Mouse (Mus musculus) hindbrain, embryonic 11.5 days (tissue): ENCODE measurements around the gene Ngrn. TPM values are rescaled to one million over a fixed set of nuclear protein-coding genes. Genes with fewer than 3 reads are reported as not detected.

Source experiments
- ATAC-seq: fragments of 200-750 bp; cut with Nextera tagmentation; 2 replicates; pipeline ENCODE4 v1.8.0; 2017; ENCODE audit warnings: mild to moderate bottlenecking, moderate TSS enrichment, moderate library complexity; ENCODE audit not compliant: low FRiP score
- DNase-seq: peaks from one replicate; pipeline ENCODE4 v3.0.0-alpha.2; 2015; ENCODE audit warnings: low spot score
- H3K27ac ChIP-seq: fragments of 300-500 bp; sonication (generic); 2 replicates; pipeline ENCODE4 v1.5.1; 2014; ENCODE audit warnings: mild to moderate bottlenecking, low read depth, low read length
- H3K27me3 ChIP-seq: fragments of 300-500 bp; sonication (generic); 2 replicates; pipeline ENCODE4 v1.6.1; 2014; ENCODE audit warnings: mild to moderate bottlenecking, low read length, moderate library complexity, mixed read lengths; ENCODE audit not compliant: control insufficient read depth, insufficient read depth
- H3K36me3 ChIP-seq: fragments of 300-500 bp; sonication (generic); 2 replicates; pipeline ENCODE4 v1.6.1; 2014; ENCODE audit warnings: mild to moderate bottlenecking, low read length, moderate library complexity, mixed read lengths; ENCODE audit not compliant: control insufficient read depth, insufficient read depth
- H3K4me1 ChIP-seq: fragments of 300-500 bp; sonication (generic); replicated peaks from 2 replicates; pipeline ENCODE4 v1.6.1; 2014; ENCODE audit warnings: low read length, mixed read lengths; ENCODE audit not compliant: control insufficient read depth, insufficient read depth
- H3K4me2 ChIP-seq: fragments of 300-500 bp; sonication (generic); replicated peaks from 2 replicates; pipeline ENCODE4 v1.6.1; 2014; ENCODE audit warnings: mild to moderate bottlenecking, low read depth, low read length
- H3K4me3 ChIP-seq: fragments of 300-500 bp; sonication (generic); 2 replicates; pipeline ENCODE4 v1.5.1; 2014; ENCODE audit warnings: low read depth, low read length
- H3K9ac ChIP-seq: fragments of 300-500 bp; sonication (generic); 2 replicates; pipeline ENCODE4 v1.6.1; 2014; ENCODE audit warnings: low read depth, low read length
- H3K9me3 ChIP-seq: fragments of 300-500 bp; sonication (generic); 2 replicates; pipeline ENCODE4 v1.6.1; 2016; ENCODE audit warnings: low read length; ENCODE audit not compliant: control insufficient read depth
- WGBS: fragments of 180-500 bp; shearing (Covaris S2); extraction: QIAGEN DNeasy Blood & Tissue Kit; methylation state at CpG from one replicate; pipeline ENCODE4 v1.1.7; 2014; 5-methylcytosine and 5-hydroxymethylcytosine counted together
- polyA plus RNA-seq: library from polyadenylated mRNA; unstranded; fragments of >200 nt; fragmentation: Nextera tagmentation; extraction: Ambion mirVana; gene quantifications from 2 replicates; pipeline ENCODE4 v1.2.1, GENCODE M21; 2014

The Ngrn gene
- polyA plus RNA-seq, 1 experiment from 2014 or later: 51.6 TPM

DNA sequence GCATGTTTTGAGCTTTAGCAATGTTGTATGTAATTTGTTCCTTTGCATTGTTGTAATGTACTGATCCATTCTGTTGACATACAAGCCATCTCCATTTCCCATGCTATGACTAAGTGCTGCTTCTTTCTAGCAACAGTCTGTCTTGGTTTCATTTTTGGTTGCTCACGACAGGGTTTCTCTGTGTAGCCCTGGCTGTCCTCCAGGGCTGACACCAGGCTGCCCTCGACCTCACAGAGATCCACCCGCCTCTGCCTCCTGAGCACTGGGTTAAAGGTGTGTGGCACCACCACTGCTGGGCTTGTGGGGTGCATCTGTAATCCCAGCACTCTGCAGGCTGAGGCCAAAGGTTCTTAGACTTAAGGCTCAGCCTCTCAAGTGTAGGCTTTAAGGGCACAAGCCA lies 38.6 kb downstream of the Ngrn start:
- 95% methylated on average over 3 of the region's 3 CpGs for WGBS
- ATAC-seq: no peak

DNA sequence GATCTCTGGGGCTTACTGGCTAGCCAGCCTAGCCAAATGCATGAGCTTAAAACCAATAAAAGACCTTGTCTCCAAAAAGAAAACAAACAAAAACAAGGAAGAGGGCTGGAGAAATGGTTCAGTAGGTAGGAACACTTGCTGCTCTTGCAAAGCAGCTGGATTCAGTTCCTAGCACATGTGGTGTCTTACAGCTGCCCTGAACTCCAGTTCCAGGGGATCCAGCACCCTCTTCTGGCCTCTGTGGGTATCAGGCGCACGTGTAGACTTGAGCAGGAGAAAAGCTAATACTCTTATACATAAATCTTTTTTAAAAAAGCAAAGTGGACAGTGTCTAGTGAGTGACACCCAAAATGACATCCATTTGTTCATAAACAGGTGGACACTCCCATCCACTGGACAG lies 40.5 kb downstream of the Ngrn start:
- no peaks in the 10 kb centered on the region for H3K4me1 ChIP-seq
- no peaks in the 10 kb centered on the region for H3K27me3 ChIP-seq
- no peaks in the 10 kb centered on the region for H3K9me3 ChIP-seq
- WGBS: 89% methylated on average over 2 of the region's 2 CpGs
- H3K27ac ChIP-seq: no peak overlapping the region
- no peak overlapping the region for H3K4me2 ChIP-seq
- ATAC-seq: no peak
- peaks cover 29% of the 10 kb centered on the region for H3K36me3 ChIP-seq
- no peak overlapping the region for H3K9ac ChIP-seq
- no peak for DNase-seq
- H3K4me3 ChIP-seq: no peak overlapping the region

More for the DNA sequence above, 38.6 kb downstream of the Ngrn start:
- H3K4me2 ChIP-seq: no peak overlapping the region
- peaks cover 16% of the 10 kb centered on the region for H3K36me3 ChIP-seq
- no peak overlapping the region for H3K4me3 ChIP-seq
- no peaks in the 10 kb centered on the region for H3K27me3 ChIP-seq
- no peaks in the 10 kb centered on the region for H3K9me3 ChIP-seq
- H3K4me1 ChIP-seq: no peaks in the 10 kb centered on the region
- no peak overlapping the region for H3K27ac ChIP-seq
- H3K9ac ChIP-seq: no peak overlapping the region
- DNase-seq: no peak

DNA sequence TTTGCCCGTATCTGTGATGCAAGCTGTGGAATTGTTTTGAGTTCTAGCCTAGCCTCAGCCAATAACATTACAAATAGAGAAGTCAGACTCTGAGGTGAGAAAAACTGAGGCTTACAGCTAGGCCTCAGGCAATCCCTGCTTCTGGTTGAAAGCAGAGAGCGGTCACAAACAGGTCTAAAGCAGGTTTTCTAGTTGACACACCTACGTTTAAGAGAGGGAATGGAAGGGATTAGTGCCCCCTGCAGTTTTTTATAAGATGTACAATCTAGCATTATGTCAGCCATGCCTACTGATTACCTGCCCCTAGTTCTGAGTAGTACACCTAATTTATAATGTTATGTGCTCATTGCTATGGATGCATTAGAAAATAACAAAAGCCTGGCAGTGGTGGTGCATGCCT lies 46.8 kb downstream of the Ngrn start:
- H3K4me1 ChIP-seq: no peaks in the 10 kb centered on the region
- H3K9ac ChIP-seq: no peak overlapping the region
- H3K36me3 ChIP-seq: peaks cover 20% of the 10 kb centered on the region; the same call in 1 of the 2 replicates
- no peaks in the 10 kb centered on the region for H3K27me3 ChIP-seq
- DNase-seq (no peak), ATAC-seq (no peak)
- 85% methylated on average over 3 of the region's 3 CpGs for WGBS
- no peak overlapping the region for H3K4me3 ChIP-seq
- H3K4me2 ChIP-seq: no peak overlapping the region
- no peak overlapping the region for H3K27ac ChIP-seq
- no peaks in the 10 kb centered on the region for H3K9me3 ChIP-seq

DNA sequence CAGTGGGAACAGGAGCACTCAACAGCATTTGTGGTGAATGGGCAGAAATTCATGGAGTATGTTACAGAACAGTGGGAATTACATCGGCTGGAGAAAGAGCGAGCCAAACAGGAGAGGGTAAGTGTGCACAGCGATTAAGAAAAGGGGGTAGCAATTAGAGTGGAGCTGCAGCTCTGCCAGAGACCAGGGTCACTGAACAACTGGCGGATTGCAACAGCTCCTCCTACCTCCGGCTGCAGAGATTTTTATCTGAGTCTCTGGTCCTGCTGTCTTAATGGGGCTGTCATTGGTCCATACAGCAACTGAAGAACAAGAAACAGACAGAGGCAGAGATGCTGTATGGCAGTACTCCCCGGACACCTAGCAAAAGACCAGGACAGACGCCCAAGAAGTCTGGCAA lies 49.8 kb downstream of the Ngrn start:
- no peaks in the 10 kb centered on the region for H3K9me3 ChIP-seq
- 90% methylated on average over 7 of the region's 7 CpGs for WGBS
- no peak overlapping the region for H3K9ac ChIP-seq
- no peak overlapping the region for H3K27ac ChIP-seq
- H3K4me3 ChIP-seq: no peak overlapping the region
- H3K4me2 ChIP-seq: no peak overlapping the region
- ATAC-seq (no peak), DNase-seq (no peak)
- no peaks in the 10 kb centered on the region for H3K27me3 ChIP-seq
- H3K36me3 ChIP-seq: peaks cover 17% of the 10 kb centered on the region; the same call in 1 of the 2 replicates
- no peaks in the 10 kb centered on the region for H3K4me1 ChIP-seq

Other genes with a start within 250 kb of the Ngrn start
- 26.4 and 28.4 TPM in 2 replicates for gene Zfp710, start 236.4 kb upstream of the Ngrn start, polyA plus RNA-seq
- gene Idh2, start 145.8 kb upstream of the Ngrn start, polyA plus RNA-seq: 331 and 352 TPM in 2 replicates
- 10.5 and 15.6 TPM in 2 replicates for gene Sema4b, start 74.4 kb upstream of the Ngrn start, polyA plus RNA-seq
- gene Cib1, start 28.4 kb upstream of the Ngrn start, polyA plus RNA-seq: 58.9 and 61.7 TPM in 2 replicates
- gene Gdpgp1, start 28.4 kb upstream of the Ngrn start, polyA plus RNA-seq: 5.0 and 5.6 TPM in 2 replicates
- 1.1 and 1.4 TPM in 2 replicates for gene Ttll13, start 14.8 kb upstream of the Ngrn start, polyA plus RNA-seq
- gene Vps33b, start 8.4 kb downstream of the Ngrn start, polyA plus RNA-seq: 16.6 and 25.2 TPM in 2 replicates
- gene Prc1, start 33.2 kb downstream of the Ngrn start, polyA plus RNA-seq: 182 and 190 TPM in 2 replicates
- gene Rccd1, start 63.2 kb downstream of the Ngrn start, polyA plus RNA-seq: 10.1 and 11.7 TPM in 2 replicates
- 23.4 and 30.4 TPM in 2 replicates for gene Unc45a, start 79.8 kb downstream of the Ngrn start, polyA plus RNA-seq
- 18.4 and 25.3 TPM in 2 replicates for gene Hddc3, start 81.9 kb downstream of the Ngrn start, polyA plus RNA-seq
- gene Man2a2, start 110.2 kb downstream of the Ngrn start, polyA plus RNA-seq: 7.7 and 9.8 TPM in 2 replicates
- 5.8 and 9.5 TPM in 2 replicates for gene Fes, start 126.7 kb downstream of the Ngrn start, polyA plus RNA-seq
- gene Furin, start 144.2 kb downstream of the Ngrn start, polyA plus RNA-seq: 3.4 and 4.1 TPM in 2 replicates